Mouse (Mus musculus) myocyte (in vitro differentiated cells): ENCODE measurements at regions not wholly inside any gene's neighbourhood (a gene's known extent, or its start where the extent isn't known, plus 50 kb on each side); places are given as distances from the start of the nearest gene placed in this dataset.

Experiments used
- CEBPB ChIP-seq: IDR thresholded peaks from 2 replicates; pipeline ENCODE4 v1.6.1; 2011; ENCODE audit warnings: mild to moderate bottlenecking, moderate library complexity; ENCODE audit not compliant: poor library complexity, insufficient read depth, severe bottlenecking
- E2F4 ChIP-seq: IDR thresholded peaks from one replicate; pipeline ENCODE4 v1.6.1; 2011; ENCODE audit warnings: mild to moderate bottlenecking, control low read depth, moderate library complexity; ENCODE audit not compliant: insufficient read depth
- MAX ChIP-seq: IDR thresholded peaks from one replicate; pipeline ENCODE4 v1.6.1; 2011; ENCODE audit warnings: low read depth, mild to moderate bottlenecking, control low read depth
- MYOD1 ChIP-seq, 3 experiments: IDR thresholded peaks; one replicate each; pipeline ENCODE4 v1.6.1; 2011; ENCODE audit warnings: control low read depth in 2 of 3, low read depth in 2 of 3, mild to moderate bottlenecking in 2 of 3, moderate library complexity in 1 of 3; ENCODE audit not compliant: insufficient read length in 2 of 3, control insufficient read depth in 1 of 3
- MYOG ChIP-seq, 3 experiments: IDR thresholded peaks; one replicate each; pipeline ENCODE4 v1.6.1; 2011; ENCODE audit warnings: control low read depth in 2 of 3, low read depth in 2 of 3, mild to moderate bottlenecking in 2 of 3; ENCODE audit not compliant: insufficient read length in 2 of 3, control insufficient read depth in 1 of 3, insufficient read depth in 1 of 3
- POLR2A ChIP-seq: IDR thresholded peaks from one replicate; pipeline ENCODE4 v1.6.1; 2011; ENCODE audit warnings: low read depth, mild to moderate bottlenecking, control low read depth, moderate library complexity; ENCODE audit not compliant: insufficient read length
- POLR2AphosphoS2 ChIP-seq: IDR thresholded peaks from one replicate; pipeline ENCODE4 v1.6.1; 2011; ENCODE audit warnings: low read depth, control low read depth; ENCODE audit not compliant: insufficient read length
- SRF ChIP-seq: IDR thresholded peaks from one replicate; pipeline ENCODE4 v1.6.1; 2011; ENCODE audit warnings: low read depth; ENCODE audit not compliant: control insufficient read depth, insufficient read length
- TCF12 ChIP-seq: IDR thresholded peaks from one replicate; pipeline ENCODE4 v1.6.1; 2011; ENCODE audit warnings: mild to moderate bottlenecking, control low read depth; ENCODE audit not compliant: poor library complexity, insufficient read depth, severe bottlenecking
- USF1 ChIP-seq: IDR thresholded peaks from one replicate; pipeline ENCODE4 v1.6.1; 2011; ENCODE audit warnings: low read depth, mild to moderate bottlenecking, control low read depth, moderate library complexity

GRCm38 (mm10) chr19:32998576-32999170, 241.4 kb downstream of the Pten start:
- TF ChIP-seq TCF12 = no peak
- TF ChIP-seq POLR2A = no peak
- TF ChIP-seq USF1 = no peak
- TF ChIP-seq POLR2AphosphoS2 = no peak
- no peak for TF ChIP-seq E2F4
- TF ChIP-seq MYOD1 (IDR thresholded peaks at IDR 0.05; ENCODE audit: control insufficient read depth in 1 of 3, insufficient read length in 2 of 3, low read depth in 2 of 3) = no peak
- TF ChIP-seq SRF = no peak
- no peak for TF ChIP-seq MAX
- TF ChIP-seq CEBPB = no peak
- TF ChIP-seq MYOG (IDR thresholded peaks at IDR 0.05; ENCODE audit: control insufficient read depth in 1 of 3, insufficient read depth in 1 of 3, insufficient read length in 2 of 3, low read depth in 2 of 3) = no peak
